Mouse (Mus musculus): ENCODE measurements at regions not wholly inside any gene's neighbourhood (a gene's known extent, or its start where the extent isn't known, plus 50 kb on each side); places are given as distances from the start of the nearest gene placed in this dataset.

DNA sequence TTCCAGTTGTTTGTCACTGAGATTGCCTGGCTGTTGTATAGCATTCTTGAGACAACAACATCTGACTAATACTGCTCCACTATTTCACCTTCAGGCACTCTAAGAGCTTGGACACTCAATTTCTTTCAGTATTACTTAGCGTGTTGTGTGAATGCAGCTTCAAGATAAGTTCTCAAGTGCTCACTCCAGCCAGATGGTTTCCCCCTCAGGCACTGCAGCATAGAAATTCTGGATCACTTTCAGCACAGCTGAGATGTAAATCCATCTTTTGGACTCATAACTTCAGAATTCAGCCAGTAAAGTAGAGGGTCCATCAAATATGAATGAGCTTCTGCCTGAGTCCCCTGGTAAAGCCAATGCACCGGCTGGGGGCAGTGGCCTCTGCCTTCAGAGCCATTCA, 608.8 kb downstream of the Gm9195 start:
- no peak for DNase-seq

DNA sequence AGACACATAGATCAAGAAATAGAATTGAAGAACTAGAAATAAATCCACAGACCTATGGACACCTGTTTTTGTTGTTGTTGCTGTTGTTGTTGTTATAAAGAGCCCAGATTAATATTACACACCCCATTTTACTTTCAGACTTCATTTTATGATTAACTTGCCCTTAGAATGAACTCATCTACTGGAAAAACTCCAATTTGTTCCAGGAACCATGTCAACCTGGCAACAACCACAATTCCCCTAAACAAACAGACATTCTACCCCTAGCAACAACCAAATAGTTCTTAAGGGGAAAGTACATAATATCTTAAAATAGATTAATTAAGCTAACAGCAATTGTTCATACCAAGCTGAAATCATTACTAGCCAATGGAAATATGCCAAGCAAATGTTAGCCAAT, 646.1 kb downstream of the Gm9195 start:
- no peak for DNase-seq

DNA sequence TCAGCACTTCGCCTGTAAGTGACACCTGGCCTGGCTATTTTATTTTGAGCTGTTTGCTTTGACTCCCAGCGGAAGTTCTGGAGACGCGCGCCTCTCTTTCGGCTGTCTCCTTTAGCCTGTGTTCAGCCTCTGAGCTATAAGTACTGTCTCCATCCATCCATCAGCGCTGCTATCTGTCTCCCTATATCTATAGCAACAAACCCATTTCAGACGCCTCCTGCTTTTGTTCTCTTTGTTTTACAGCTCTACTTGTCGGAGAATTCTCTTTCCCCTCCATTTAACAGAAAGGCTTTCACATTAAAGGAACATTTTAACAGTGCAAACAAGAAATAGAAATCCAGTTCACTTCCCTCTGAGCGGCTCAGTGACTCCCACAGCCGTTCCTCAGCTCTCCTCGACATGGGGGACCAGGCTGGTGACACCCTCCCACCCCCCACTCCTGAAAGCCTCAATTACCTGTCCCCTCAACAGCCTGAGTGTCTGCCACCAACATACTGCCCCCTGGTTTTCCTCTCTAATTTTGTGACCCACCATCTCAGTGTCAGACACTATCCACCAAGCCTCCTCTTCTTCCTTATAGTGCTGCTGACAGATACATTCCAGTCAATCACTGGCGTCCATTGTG, 682.7 kb downstream of the Gm9195 start:
- no peak for DNase-seq

DNA sequence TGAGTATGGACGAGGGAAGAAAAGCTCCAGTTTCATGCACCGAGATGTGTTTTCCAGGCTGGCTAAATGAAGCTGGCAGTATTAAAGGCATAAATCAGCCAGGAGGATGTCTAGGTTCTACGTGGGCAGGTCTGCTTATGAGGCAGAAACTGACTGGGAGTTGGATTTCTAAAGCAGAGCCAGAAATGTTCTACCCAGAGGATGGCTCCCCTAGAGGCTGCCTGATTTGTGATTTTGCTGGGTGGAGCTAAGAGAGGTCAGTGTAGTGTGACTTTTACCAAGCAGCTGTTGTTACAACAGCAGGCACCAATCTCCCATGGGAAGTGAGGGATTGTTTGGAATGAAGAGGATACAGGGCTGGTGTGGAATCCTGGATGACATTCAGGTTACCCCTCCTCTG, 686.0 kb downstream of the Gm9195 start:
- no peak for DNase-seq

DNA sequence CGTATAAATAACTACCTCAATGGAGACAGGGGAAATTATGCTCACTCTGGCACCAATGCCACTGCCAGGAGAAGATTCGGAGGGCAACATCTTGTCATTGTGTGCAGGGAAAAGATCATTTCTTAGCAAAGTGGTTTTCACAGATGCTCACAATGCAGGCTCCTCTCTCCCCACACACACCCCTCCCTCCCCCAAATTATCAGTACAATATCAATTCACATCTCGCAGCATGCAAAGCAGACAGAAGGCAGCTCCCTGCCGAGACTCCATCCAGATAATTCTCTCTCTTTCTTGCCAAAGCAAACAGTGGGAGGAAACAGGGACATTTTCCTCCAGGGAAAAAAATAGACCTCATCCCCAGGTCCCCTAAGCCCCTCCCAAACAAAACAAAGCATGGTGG, 691.8 kb downstream of the Gm9195 start:
- no peak for DNase-seq

DNA sequence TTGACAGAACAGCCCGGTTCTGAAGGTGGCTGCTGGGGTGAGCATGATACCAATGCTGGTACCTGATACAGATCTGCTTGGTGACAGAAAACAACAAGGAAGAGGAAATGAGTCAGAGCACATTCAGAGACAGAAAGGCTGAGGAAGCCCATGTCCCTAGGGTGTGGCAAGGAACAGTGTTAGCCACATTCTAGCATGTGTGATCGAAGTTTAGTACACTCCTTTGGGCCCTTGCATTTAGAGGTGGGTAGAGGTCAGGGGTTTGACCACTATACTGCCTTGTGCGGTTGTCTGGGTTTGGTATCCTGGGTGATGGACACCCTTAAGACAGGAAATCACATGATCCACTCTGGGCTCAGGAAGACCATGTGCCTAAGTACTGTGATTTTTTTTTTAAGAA, 695.9 kb downstream of the Gm9195 start:
- DNase-seq, result no peak

DNA sequence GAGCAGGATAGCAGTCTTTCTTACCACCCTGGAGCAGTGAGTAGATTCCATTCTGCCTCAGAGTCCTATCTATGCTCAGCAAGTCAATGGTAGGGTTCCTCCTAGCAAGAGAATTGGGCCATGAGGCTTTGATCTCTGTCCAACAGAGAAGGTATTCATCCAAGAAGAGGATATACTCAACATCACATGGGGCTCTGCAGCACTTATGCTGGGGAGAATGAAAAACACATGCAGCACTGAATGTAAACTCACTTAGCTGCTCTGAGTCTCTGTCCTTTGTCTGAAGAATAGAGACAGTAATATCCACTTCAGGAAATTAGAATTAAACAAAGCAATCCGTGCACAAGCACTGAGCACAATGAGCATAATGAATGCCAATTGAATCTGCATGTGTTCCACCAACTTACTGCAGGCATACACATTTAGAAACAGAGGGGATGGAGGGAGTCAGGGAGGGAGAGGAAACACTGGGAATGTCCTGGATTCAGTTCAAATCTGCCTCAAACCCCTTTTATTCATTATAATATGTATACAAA, 714.6 kb downstream of the Gm9195 start:
- no peak for DNase-seq

DNA sequence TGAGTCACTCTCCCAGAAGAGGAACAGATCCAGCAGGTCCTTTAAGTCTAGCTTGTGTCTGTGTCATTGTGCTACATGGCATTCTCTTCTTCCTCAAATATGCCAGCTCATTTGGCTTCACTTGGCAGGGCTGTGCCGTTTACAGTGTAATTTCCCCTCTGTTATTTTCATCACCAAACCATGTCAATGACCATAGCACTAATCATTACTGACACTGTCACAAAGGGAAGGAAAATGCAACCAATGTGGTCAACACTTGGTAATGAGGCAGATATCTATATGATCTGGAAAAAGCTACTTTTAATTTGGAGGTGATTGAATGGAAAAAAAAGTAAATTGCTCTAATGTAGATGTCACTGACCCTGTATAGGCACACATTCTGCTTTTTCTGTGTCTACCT, 724.8 kb downstream of the Gm9195 start:
- DNase-seq, result no peak

DNA sequence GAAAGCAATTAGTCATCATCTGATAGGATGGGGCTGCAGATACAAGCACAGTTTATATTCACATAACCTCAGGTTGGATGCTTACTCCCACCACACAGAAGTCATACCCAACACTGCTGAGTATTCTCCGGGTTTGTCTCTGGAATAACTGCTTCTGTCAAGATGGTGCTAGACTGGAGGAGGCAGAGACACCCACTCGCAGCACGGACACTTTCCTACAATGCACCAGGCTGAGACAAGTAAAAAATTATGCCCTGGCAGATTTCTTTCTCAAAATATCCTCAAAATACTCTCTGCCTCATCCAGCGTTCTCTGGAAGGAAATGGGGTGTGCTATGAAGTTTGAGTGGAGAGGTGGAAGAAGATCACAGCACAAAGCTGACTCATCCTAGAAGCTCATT, 763.1 kb downstream of the Gm9195 start:
- DNase-seq, result no peak

DNA sequence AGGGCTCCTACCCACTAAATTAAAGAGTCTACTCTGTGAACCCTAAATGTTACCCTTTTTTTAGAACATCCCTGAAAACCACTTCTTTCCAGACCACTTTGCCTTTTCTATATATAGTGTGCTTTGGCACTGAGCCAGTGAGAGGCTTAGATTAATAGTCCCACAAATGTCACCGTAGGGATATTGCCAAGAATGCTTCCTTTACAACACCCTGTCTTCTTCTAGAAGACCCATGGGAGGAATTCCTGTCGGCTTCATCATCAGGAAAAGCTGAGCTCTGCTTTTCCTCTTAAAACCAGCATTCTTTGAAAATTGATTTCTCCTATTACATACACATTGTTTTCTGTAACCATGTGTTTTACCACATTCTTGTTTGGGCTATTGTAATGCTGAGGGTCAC, 768.1 kb downstream of the Gm9195 start:
- DNase-seq, result no peak

DNA sequence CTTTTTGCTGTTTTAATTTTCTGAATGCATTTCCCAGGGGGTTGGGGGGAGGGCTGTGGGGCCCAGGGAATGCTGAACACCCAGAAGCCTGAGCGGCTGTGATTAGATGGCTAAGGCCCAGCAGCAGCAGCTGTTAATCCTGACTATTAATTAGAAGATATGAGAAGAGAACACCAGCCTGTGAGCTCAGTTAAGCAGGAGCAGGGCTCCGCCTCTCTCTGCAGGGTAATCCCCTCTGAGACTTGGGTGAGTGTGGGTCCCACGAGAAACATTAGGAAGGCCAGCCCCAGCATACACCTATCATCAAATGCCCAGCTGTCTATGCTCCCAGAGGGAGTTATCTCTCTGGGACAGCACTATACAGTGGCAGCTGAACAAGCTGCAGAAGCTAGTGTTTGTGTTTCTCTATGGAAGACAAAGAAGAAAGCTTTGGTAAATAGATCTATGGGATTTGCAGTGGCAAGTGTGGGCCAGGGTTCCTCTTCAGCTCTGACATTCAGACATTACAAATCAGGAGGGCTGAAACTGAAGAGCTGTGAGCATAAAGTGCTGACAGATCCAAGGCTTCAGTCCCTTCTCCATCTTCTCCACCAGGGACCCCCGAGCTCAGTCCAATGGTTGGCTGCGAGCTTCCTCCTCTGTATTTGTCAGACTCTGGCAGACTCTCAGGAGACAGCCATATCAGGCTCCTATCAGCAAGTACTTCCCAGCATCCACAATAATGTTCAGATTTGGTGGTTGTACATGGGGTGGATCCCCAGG, 781.9 kb downstream of the Gm9195 start:
- no peak for DNase-seq

DNA sequence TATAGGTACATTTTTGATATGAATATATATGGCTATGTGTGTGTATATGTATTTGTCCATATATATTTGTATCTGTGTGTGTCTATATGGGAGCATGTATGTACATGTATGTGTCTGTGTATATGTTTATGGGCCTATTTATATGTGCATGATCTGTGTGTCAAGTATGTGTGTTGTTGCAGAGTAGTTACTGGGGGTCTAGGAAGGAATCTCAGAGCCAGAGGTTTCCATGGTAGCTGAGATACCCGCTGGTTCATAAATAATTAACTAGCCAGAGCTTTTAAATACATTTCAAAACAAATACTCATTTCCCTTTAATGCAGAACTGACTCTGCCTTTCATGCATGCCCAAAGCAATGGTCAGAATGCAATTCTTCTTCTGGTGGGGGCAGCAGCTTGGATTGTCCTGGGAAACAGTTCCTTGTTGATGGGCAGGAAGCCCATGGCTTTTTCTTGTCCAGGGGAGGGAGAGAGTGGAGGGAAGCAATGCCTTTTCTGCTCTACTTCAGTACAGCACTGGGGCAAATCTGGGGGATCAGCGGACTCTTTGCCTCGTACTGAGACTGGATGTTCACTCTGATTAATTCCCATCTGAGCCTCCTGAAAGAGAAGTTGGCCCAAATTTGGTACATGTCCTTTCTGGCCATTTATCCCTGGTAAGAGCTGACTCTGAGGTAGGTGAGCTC, 798.7 kb downstream of the Gm9195 start:
- DNase-seq, result no peak

DNA sequence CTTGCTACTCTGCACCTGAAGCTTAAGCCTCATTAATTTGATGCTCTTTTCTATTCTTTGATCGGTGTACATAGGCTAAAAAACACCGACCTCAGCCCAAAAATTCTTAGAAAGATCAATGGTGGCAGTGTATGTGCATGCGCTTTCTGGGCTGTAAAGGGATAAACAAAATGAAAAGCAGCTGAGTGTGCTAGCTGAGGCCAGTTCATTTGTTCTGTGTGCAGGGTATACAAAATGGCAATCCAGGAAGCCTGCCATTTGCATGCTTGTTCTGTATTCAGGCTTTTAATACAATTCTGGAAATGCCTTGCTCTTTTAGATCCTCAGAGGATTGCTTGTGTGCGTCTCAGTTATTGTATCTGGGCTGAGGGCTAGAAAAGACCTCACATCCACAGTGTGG, 817.1 kb downstream of the Gm9195 start:
- no peak for DNase-seq

DNA sequence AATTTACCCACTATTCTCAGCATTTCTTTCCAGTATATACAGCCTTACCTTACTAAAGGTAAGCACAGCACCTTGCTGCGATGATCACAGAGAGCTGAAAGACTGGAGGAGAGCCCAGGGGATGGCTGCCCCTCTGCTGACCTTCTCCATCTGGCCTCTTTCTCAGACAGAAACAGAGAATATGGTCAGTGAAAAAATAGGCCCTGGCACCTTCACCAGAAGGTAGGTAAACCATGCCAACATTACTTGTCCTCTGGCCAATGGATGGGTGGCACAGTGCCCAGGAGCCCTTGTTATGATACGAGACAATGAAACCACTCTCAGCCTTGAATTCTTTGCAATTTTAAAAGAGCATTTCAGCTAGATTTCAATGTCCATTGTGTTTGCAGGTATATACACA, 817.8 kb downstream of the Gm9195 start:
- DNase-seq, result no peak

DNA sequence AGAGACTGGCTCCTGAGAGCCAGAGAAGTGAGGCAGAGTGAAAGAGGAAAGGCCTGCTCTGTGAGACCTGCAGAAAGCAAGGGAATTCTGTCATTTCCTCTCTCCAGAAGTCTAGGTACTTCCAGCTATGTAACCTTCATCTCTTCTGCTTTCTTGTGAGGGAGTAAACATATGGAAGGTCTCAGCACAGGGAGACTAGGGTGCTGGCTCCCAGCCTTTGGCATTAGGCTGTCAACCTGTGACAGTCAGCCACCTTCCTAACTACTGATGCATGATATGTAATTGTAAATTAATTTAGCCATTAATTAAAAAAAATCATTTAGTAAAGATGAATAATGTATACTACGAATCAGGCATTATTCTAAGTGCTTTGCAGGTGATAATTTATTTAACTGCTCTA, 819.2 kb downstream of the Gm9195 start:
- no peak for DNase-seq

DNA sequence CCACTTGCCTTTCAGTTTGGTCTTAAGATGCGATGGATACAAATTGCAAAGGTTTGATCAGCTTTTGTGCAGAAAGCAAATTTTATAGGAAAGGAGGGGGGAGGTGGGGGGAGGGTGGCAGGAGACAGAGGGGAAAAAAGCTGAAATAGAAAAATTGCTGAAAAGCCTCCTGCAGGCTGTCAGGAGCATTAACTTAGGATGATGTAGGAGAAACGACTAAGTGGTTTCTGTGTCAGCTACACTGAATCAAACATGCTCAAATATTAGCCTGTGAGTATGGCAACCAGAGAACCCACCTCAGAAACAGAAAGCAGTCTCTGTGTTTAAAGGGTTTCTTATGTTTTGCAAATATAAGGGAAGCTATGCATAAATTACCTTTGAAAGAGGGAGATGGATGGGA, 819.6 kb downstream of the Gm9195 start:
- DNase-seq, result no peak

DNA sequence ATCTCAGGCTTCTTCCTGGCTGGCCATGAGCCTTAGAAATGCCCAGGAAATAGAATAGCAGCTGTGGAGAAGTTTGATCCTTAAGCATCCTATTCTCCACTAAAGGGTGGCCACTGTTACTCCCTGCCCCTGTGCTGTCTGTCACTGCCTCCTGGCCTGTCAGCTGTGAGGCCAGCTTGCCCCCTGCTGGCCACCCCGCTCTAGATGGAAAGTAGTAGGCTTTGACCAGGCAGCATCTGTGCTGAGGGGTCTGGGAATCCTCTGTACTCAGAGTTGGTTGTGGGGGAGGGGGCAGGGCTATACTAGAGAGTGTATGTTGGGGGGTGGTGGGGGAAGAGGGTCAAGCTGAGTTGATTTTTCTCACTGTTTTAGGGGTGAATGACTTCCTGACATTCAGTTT, 821.2 kb downstream of the Gm9195 start:
- peak; percentile 63 for DNase-seq

DNA sequence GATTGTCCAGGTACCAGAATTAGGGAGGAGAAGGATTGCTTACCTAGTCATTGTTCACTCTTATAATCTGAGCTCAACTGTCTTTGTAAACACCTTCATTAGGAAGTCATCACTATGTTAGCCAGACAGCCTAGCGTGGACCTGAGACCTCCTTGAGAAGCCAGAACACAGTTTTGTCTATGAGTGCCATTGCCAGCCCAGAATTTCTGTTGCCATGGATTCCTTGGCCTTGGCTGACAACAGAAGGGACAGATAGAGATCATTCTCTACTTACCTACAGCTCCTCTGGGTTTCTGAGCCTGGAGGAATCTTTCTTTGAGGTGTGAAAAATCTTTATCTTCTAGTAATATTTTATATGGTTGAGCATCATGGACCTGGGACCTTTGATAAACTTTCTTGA, 825.0 kb downstream of the Gm9195 start:
- no peak for DNase-seq

DNA sequence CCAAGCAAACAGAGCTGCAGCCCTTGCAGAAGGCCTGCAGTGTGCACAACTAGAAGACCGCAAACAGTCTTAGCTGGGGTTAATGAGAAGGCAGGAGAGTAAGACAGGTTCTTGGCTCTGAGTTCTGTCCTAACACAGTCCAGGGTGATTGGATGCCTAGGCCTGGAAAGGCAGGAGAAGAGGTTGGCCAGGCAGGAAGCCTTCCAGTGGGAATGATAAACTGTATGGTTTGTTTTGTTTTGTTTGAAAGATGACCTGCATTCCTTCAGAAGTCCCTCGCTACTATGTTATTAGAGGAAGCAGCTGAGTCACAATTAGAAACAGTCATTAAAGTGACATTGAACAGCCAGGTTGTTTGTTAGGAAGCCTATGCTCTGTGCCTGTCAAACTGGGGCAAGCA, 831.5 kb downstream of the Gm9195 start:
- DNase-seq, result no peak

DNA sequence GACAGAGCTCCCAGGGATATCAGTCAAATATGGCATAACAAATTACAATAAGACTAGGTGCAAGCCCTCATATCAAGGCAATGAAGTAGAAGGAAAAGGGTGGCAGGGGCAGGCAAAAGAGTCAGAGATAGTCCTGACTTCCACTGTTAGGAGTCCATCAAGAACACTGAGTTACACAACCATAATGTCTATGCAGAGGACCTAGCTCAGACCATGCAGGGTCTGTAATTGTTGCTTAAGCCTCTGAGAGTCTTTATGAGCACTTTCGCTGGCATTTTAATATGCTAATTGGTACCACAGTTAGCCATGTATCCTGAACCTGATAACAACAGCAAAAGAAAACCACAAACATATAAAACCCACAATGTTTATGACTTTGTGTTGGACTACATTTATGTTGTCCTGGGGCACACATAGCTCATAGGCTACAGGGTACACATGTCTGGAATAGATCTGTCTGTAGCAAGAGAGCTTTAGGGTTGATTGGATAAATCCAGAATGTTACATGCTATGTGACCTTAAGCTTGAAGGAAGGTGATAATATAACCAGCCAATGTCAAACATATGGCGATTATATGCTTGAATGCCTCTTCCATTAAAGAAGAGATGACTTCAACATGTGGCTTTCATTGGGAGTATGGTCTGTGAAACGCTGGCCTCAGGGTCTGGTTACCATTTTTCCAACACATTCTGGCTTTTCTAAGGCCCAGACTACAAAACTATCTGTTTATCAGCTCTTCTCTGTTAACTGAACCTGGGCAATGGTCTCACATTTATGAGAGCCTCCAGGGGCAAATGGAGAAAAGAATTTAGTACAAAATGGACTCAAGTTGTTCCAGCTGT, 836.6 kb downstream of the Gm9195 start:
- DNase-seq, result no peak

DNA sequence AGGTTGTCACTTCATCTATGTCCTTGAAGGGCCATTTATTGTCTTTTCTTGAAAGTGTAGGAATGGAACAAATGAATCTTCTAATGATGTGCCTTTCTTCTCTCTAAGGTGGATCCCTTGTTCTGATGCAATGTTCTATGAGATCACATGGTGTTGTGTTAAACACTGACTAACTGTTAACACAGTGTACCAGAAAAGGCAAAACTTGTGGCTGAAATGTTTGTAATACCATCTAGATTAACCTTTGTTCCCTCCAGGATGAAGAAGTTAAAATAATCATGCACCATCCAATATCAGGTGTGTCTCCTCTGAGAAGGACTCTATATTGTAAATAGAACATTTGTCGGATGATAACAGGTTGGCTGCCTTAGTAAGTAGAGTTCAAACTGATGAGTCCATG, 849.1 kb downstream of the Gm9195 start:
- DNase-seq, result no peak

DNA sequence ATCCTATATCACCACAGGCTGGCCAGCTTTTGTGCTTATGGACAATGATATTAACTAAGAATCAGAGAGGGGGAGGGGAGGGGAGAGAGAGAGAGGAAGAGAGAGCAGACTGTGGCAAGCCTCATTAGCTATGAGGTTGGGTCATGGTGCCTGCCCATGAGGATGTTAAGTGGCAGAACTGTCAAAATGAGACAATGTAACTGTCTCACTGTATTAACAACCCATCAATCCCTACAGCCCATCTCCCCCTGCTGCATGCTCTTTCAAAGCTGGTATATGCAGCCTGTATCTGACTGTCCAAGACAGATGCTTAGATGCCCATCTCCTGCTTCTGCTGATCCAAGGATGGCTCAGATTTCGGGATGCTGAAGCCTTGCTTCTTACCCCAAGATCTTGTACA, 852.6 kb downstream of the Gm9195 start:
- no peak for DNase-seq

DNA sequence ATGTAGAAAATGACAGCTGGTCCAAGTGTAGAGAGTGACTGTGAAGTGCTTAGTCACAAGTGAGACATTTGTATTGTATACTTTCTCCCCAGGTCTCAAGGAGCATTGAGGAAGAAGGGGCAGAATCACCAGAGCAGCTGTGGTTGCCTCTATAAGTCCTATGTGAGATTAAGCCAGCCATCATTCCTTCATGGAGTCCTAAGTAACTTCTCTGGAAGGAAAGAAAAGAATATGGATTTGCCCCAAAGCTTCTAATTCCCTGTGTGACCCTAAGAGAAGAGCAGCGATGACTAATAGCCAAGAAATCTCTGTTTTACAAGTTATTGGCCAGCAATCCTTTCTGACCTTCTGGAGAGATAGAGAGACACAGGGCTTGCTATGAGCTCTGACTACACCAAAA, 856.5 kb downstream of the Gm9195 start:
- DNase-seq, result no peak

Data from thymus, postnatal 4 days (tissue).